Mouse (Mus musculus) thymus, adult 2 months (tissue): ENCODE data around the gene Tmem201.

Experiments
- CTCF ChIP-seq: fragments of 200-500 bp; IDR thresholded peaks from 2 replicates; pipeline ENCODE4 v1.5.1; 2012; ENCODE audit warnings: mild to moderate bottlenecking, control low read depth, low read length, moderate library complexity, borderline replicate concordance; ENCODE audit not compliant: control insufficient read depth, poor library complexity, insufficient read depth; ENCODE audit errors: extremely low read depth
- POLR2A ChIP-seq: fragments of 200-500 bp; IDR thresholded peaks from 2 replicates; pipeline ENCODE4 v1.6.1; 2012; ENCODE audit warnings: mild to moderate bottlenecking, low read length, control low read depth, moderate library complexity; ENCODE audit not compliant: control insufficient read depth, poor library complexity, insufficient read depth; ENCODE audit errors: extremely low read depth

- TF ChIP-seq CTCF, result no peak
- TF ChIP-seq POLR2A, result no peak
Observed at GRCm38 (mm10) chr4:149678006-149678405, 59.8 kb downstream of the Tmem201 start.
